Mouse (Mus musculus) heart, adult 2 months (tissue): ENCODE data around the gene Rfx2. TPM values are rescaled to one million over a fixed set of nuclear protein-coding genes. Genes with fewer than 3 reads are reported as not detected.

Source experiments
- DNase-seq, 2 experiments: peaks; one replicate each; pipeline ENCODE4 v3.0.0; 2021
- H3K27ac ChIP-seq: fragments of 200-600 bp; 2 replicates; pipeline ENCODE4 v1.8.1; 2022
- H3K27me3 ChIP-seq: fragments of 200-500 bp; 2 replicates; pipeline ENCODE4 v1.6.1; 2012; ENCODE audit warnings: mild to moderate bottlenecking, low read length, inconsistent platforms, mixed read lengths; ENCODE audit not compliant: control insufficient read depth, insufficient read depth
- H3K36me3 ChIP-seq: fragments of 200-500 bp; 2 replicates; pipeline ENCODE4 v1.6.1; 2012; ENCODE audit warnings: low read length, inconsistent platforms; ENCODE audit not compliant: control insufficient read depth, insufficient read depth
- H3K4me1 ChIP-seq: fragments of 200-500 bp; 2 replicates; pipeline ENCODE4 v1.6.1; 2011; ENCODE audit warnings: low read length; ENCODE audit not compliant: control insufficient read depth, insufficient read depth
- H3K4me3 ChIP-seq: fragments of 200-600 bp; 2 replicates; pipeline ENCODE4 v1.8.1; 2022
- H3K79me2 ChIP-seq: fragments of 200-500 bp; replicated peaks from 2 replicates; pipeline ENCODE4 v1.6.1; 2012; ENCODE audit warnings: mild to moderate bottlenecking, inconsistent platforms, low read length, moderate library complexity, mixed read lengths; ENCODE audit not compliant: control insufficient read depth, insufficient read depth
- H3K9ac ChIP-seq: fragments of 200-500 bp; 2 replicates; pipeline ENCODE4 v1.6.1; 2012; ENCODE audit warnings: low read depth, mild to moderate bottlenecking, control low read depth, inconsistent platforms, low read length, mixed read lengths
- CTCF ChIP-seq: fragments of 200-600 bp; IDR thresholded peaks from 2 replicates; pipeline ENCODE4 v1.8.1; 2022; ENCODE audit warnings: antibody characterized with exemption, mild to moderate bottlenecking, moderate library complexity
- EP300 ChIP-seq: fragments of 200-500 bp; IDR thresholded peaks from 2 replicates; pipeline ENCODE4 v1.6.1; 2011; ENCODE audit warnings: low read depth, low read length, control low read depth; ENCODE audit not compliant: insufficient read depth
- POLR2A ChIP-seq: fragments of 200-500 bp; IDR thresholded peaks from 2 replicates; pipeline ENCODE4 v1.6.1; 2011; ENCODE audit warnings: mild to moderate bottlenecking, low read depth, low read length, control low read depth; ENCODE audit not compliant: insufficient read depth
- WGBS: fragments of 180-500 bp; shearing (Covaris S2); methylation state at CpG from one replicate; pipeline ENCODE4 v1.1.7; 2018; 5-methylcytosine and 5-hydroxymethylcytosine counted together
- intact Hi-C: fragments of 180-260 bp; cut with DNase I; formaldehyde crosslinking; loops from one replicate; pipeline ENCODE4 v1.15.1; 2025
- polyA plus RNA-seq: library from polyadenylated mRNA; depleted of rRNA; stranded (reverse); fragments of >200 nt; gene quantifications from 2 replicates; pipeline ENCODE4 v1.2.3, GENCODE M21; 2012
- total RNA-seq, 2 experiments: library from RNA; stranded (reverse); gene quantifications; 2 replicates each; pipeline ENCODE4 v1.2.3; 2021

Gene Rfx2
- total and polyA plus RNA-seq, 3 experiments = 2.8 to 6.0 (median 3.0) TPM

DNA sequence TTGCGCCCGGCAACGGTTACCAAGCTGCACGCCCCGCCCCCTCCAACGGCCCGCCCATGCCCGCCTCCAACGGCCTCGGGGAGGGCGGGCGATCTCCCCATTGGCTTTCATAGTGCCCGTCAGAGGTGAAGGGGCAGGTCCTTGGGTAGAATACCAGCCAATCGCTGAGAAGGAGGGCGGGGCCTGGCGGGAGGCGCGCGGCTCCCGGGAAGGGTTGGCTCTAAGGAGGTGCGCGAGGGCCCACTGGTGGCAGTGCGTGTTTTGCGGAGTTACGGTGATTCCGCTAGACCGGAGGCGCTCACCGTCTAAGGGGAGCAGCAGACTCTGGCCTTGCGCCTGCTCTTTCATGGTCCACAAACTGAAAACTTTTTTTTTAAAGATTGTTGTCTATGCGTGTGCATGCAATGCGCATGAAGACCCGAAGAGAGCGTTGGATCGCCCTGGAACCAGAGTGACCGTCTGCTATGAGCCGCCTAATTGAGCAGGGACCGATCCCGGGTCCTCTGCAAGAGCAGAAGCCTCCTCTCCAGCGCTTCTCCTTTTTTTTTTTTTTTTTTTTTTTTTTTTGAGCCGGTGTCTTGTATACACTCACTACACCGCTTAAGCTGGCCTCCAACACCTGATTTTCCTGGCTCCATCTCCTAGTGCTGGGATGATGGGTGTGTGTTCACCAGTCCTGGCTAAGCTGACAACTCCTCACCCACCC, 451 bp upstream of the Rfx2 start:
- intact Hi-C loops = loop anchor here (2.0 to 5.0 kb wide), 5 partner anchors 16 to 226 kb away; partner anchors contain the start of genes Crb3, Mllt1, Ndufa11 and Slc25a23
- Histone ChIP-seq H3K4me3 (peak overlapping the region; percentile 46), H3K27me3 (no peaks in the 10 kb centered on the region), H3K9ac (0 out of 2 replicates have a peak overlapping the region, but pooled peaks have one; percentile 9), H3K4me1 (no peaks in the 10 kb centered on the region), H3K79me2 (no peaks in the 10 kb centered on the region), H3K36me3 (no peaks in the 10 kb centered on the region), H3K27ac (no peak overlapping the region)
- under 1% methylated on average over 42 of the region's 42 CpGs for WGBS
- DNase-seq = peak; percentile 99
- TF ChIP-seq EP300 (no peak), POLR2A (0 out of 2 replicates have a peak, but pooled peaks have one; percentile 20), CTCF (peak; percentile 72)

DNA sequence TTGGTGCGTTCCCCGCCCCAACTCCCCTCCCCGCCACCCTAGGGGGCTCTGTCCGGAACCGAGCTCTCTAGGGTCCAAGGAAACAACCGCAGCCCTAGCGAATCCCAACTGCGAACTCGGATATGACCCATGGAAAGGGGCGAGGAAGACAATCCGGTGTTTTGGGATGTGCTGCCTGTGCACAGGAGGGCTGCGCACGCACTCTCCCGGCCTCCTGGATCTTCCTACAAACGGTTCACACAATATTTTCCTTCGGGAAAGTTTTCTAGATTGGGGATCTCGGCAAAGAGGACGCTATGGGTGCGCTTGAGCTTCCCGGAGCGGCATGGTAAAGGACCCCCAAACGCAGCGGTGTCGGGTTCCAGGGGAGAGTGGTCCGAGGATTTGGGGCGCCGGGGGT, 1.0 kb downstream of the Rfx2 start:
- Histone ChIP-seq H3K27me3 (no peaks in the 10 kb centered on the region), H3K79me2 (no peaks in the 10 kb centered on the region), H3K27ac (no peak overlapping the region; the same call in none of the 2 replicates), H3K4me1 (no peaks in the 10 kb centered on the region), H3K9ac (peak overlapping the region; percentile 61), H3K4me3 (peak overlapping the region; percentile 48), H3K36me3 (no peaks in the 10 kb centered on the region)
- TF ChIP-seq POLR2A (no peak), EP300 (no peak), CTCF (no peak)
- intact Hi-C loops = loop anchor here (2.0 to 5.0 kb wide), 5 partner anchors 15 to 228 kb away; partner anchors contain the start of genes Crb3, Mllt1, Ndufa11 and Slc25a23
- DNase-seq = peak; percentile 27 to 37
- 2% methylated on average over 27 of the region's 27 CpGs for WGBS

DNA sequence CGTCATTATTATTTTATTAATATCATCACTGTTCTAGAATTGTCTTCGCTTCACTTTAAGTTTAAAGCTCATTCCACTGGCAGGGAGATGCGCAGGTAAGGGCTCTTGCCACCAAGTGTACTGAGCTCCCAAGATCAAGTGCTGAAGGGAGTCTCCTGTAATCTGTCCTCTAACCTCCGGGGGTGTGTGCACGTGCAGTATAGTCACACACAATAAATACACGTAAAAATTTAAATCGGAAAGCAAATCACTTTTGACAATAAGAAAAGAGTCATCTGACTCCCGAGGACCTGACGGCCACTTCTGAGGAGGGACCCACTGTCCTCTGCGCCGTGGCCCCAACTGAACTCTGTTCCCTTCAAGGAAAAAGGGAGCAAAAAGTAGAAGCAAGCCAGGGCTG, 1.6 kb downstream of the Rfx2 start:
- H3K4me3 ChIP-seq = no peak overlapping the region
- no peak overlapping the region for H3K27ac ChIP-seq
- no peaks in the 10 kb centered on the region for H3K36me3 ChIP-seq
- WGBS = 48% methylated on average over 11 of the region's 11 CpGs
- intact Hi-C loops = no loop called here
- no peak for DNase-seq
- H3K79me2 ChIP-seq = no peaks in the 10 kb centered on the region
- H3K4me1 ChIP-seq = no peaks in the 10 kb centered on the region
- TF ChIP-seq POLR2A (no peak), EP300 (no peak), CTCF (no peak)
- H3K9ac ChIP-seq = no peak overlapping the region; the same call in 1 of the 2 replicates
- no peaks in the 10 kb centered on the region for H3K27me3 ChIP-seq

DNA sequence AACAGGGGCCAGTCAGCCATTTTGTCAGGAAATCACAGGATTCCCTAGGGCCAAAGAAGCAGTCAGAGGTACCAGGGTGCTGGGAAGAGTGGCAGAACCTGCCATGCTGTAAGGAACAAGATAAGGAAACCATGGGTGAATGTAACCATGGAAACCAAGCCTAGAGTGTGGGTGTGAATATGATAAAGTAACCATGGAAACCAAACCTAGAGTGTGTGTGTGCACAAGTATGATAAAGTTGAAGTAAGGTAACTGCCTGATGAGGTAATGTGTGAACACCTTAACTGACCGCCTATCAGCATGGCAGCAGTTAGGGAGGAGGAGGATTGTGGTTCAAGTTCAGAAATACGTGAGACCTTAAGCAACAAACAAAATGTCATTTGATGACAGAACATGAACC, 4.1 kb downstream of the Rfx2 start:
- Histone ChIP-seq H3K4me1 (no peaks in the 10 kb centered on the region), H3K27ac (no peak overlapping the region), H3K9ac (no peak overlapping the region), H3K79me2 (no peaks in the 10 kb centered on the region), H3K4me3 (no peak overlapping the region), H3K27me3 (no peaks in the 10 kb centered on the region), H3K36me3 (no peaks in the 10 kb centered on the region)
- DNase-seq = no peak
- TF ChIP-seq CTCF (no peak), EP300 (no peak), POLR2A (no peak)
- WGBS = 84% methylated on average over 2 of the region's 2 CpGs
- intact Hi-C loops = no loop called here

DNA sequence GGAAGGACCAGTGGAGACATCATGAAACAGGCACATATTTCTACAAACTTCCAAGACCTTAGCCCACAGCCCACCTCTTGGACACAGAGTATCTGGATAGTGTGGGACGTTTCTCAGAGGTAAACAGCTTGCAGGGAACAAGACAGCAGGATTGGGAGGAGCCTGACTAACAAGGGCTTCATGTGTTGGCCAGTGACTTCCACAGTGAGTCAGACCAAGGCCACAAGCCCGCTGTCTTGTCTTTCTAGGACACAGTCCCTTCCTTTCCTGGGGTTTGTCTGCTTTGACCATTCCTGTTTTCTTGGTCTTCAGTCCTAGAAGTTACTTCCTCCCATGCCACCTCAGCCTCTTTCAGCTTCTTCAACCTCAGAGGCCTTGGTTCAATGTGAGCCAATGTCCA, 7.5 kb downstream of the Rfx2 start:
- TF ChIP-seq CTCF = no peak
- no peak for TF ChIP-seq EP300
- no peak for TF ChIP-seq POLR2A
- intact Hi-C loops = no loop called here
- Histone ChIP-seq H3K79me2 (no peaks in the 10 kb centered on the region), H3K9ac (no peak overlapping the region), H3K4me3 (no peak overlapping the region), H3K4me1 (peaks cover 3% of the 10 kb centered on the region; the same call in 1 of the 2 replicates), H3K27ac (no peak overlapping the region), H3K27me3 (no peaks in the 10 kb centered on the region), H3K36me3 (no peaks in the 10 kb centered on the region)
- DNase-seq = no peak
- 60% methylated on average over 2 of the region's 2 CpGs for WGBS

DNA sequence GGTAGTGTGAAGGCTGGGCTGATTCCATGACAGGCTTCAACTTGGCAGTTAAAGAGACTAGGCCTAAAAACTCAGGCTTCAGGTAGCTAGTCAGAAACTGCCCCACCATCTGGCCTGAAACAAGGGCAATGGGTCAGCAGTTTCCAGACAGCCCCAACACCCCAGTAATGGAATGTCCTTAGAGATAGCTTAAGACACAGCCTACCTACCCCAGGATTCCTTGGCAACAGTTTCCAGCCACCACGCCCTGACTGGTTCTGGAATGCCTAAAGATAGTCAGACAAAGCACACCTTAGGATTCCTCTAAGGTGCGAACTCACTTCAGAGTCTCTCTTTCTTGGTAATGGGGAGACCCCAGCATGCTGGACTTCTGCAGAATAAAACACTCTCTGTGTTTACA, 8.4 kb downstream of the Rfx2 start:
- no peaks in the 10 kb centered on the region for H3K27me3 ChIP-seq
- intact Hi-C loops = no loop called here
- 75% methylated on average over 2 of the region's 2 CpGs for WGBS
- no peak for DNase-seq
- no peak overlapping the region for H3K4me3 ChIP-seq
- no peak overlapping the region for H3K27ac ChIP-seq
- no peak for TF ChIP-seq EP300
- H3K9ac ChIP-seq = no peak overlapping the region
- no peaks in the 10 kb centered on the region for H3K79me2 ChIP-seq
- H3K4me1 ChIP-seq = peaks cover 3% of the 10 kb centered on the region; the same call in 1 of the 2 replicates
- no peaks in the 10 kb centered on the region for H3K36me3 ChIP-seq
